Mouse (Mus musculus) 3134 (cell line): ENCODE data around the gene Amn1.
"Not testable (repeated sequence)": the region's sequence is repeated elsewhere in the genome, so short reads cannot be mapped to it uniquely, and the experiment has no call there.

Experiments
- DNase-seq: peaks from one replicate; pipeline ENCODE4 v3.0.0-alpha.2; 2011; ENCODE audit warnings: low spot score; ENCODE audit not compliant: insufficient read length; ENCODE audit errors: extremely low read depth

Gene Amn1

GRCm38 (mm10) chr6:149188041-149188924 is at the start of gene Amn1:
Amn1 (minus strand) TSS chr6:149188712.
- DNase-seq = peak; percentile 95

- no peak for DNase-seq
Measured at GRCm38 (mm10) chr6:149236807-149237206, 48.3 kb upstream of the Amn1 start.

- DNase-seq = no peak
Measured at GRCm38 (mm10) chr6:149233918-149234317, 45.4 kb upstream of the Amn1 start.

GRCm38 (mm10) chr6:149224751-149225150 is 36.2 kb upstream of the Amn1 start:
- DNase-seq = no peak

- DNase-seq = no peak
Measured at GRCm38 (mm10) chr6:149221296-149221695, 32.8 kb upstream of the Amn1 start.

GRCm38 (mm10) chr6:149198572-149198971 is 10.1 kb upstream of the Amn1 start:
- no peak for DNase-seq

GRCm38 (mm10) chr6:149197116-149197515 is 8.6 kb upstream of the Amn1 start:
- DNase-seq = no peak

- DNase-seq = peak; percentile 83
Measured at GRCm38 (mm10) chr6:149193276-149193905, 4.9 kb upstream of the Amn1 start.

- not testable (repeated sequence) for DNase-seq
Measured at GRCm38 (mm10) chr6:149191951-149192350, 3.4 kb upstream of the Amn1 start.

GRCm38 (mm10) chr6:149189340-149189922 is 919 bp upstream of the Amn1 start:
- DNase-seq = no peak

- no peak for DNase-seq
Measured at GRCm38 (mm10) chr6:149188925-149189257, 379 bp upstream of the Amn1 start.

- DNase-seq = no peak
Measured at GRCm38 (mm10) chr6:149187371-149187770, 1.1 kb downstream of the Amn1 start.

GRCm38 (mm10) chr6:149184007-149184406 is 4.5 kb downstream of the Amn1 start:
- no peak for DNase-seq

GRCm38 (mm10) chr6:149179064-149179463 is 9.4 kb downstream of the Amn1 start:
- no peak for DNase-seq

GRCm38 (mm10) chr6:149174932-149175570 is 13.5 kb downstream of the Amn1 start:
- DNase-seq = no peak

- DNase-seq = no peak
Measured at GRCm38 (mm10) chr6:149173831-149174625, 14.5 kb downstream of the Amn1 start.

GRCm38 (mm10) chr6:149169965-149170364 is 18.5 kb downstream of the Amn1 start:
- not testable (repeated sequence) for DNase-seq

GRCm38 (mm10) chr6:149168436-149168835 is 20.1 kb downstream of the Amn1 start:
- DNase-seq = no peak

GRCm38 (mm10) chr6:149167672-149168071 is 20.8 kb downstream of the Amn1 start:
- no peak for DNase-seq

GRCm38 (mm10) chr6:149167038-149167437 is 21.5 kb downstream of the Amn1 start:
- not testable (repeated sequence) for DNase-seq
